Mouse (Mus musculus): ENCODE measurements at regions not wholly inside any gene's neighbourhood (a gene's known extent, or its start where the extent isn't known, plus 50 kb on each side); places are given as distances from the start of the nearest gene placed in this dataset.
A peak's percentile ranks its signal among the peaks of the same experiment; 100 is the strongest.
"Not testable (repeated sequence)": the region's sequence is repeated elsewhere in the genome, so short reads cannot be mapped to it uniquely, and the experiment has no call there.

- DNase-seq = no peak
These were observed 1984.0 kb downstream of the 4930444P10Rik start for GRCm38 (mm10) chr1:14109190-14109482.

- DNase-seq = peak; percentile 21
These were observed 1984.5 kb downstream of the 4930444P10Rik start for GRCm38 (mm10) chr1:14108450-14109189.

- not testable (repeated sequence) for DNase-seq
These were observed 1987.6 kb downstream of the 4930444P10Rik start for GRCm38 (mm10) chr1:14105521-14105920.

GRCm38 (mm10) chr1:14104529-14104928, 1988.6 kb downstream of the 4930444P10Rik start:
- DNase-seq = no peak

- no peak for DNase-seq
These were observed 1994.1 kb downstream of the 4930444P10Rik start for GRCm38 (mm10) chr1:14099031-14099430.

GRCm38 (mm10) chr1:14097567-14098228, 1995.4 kb downstream of the 4930444P10Rik start:
- peak; percentile 6 for DNase-seq

- DNase-seq = no peak
These were observed 2028.3 kb downstream of the 4930444P10Rik start for GRCm38 (mm10) chr1:14064856-14065255.

- no peak for DNase-seq
These were observed 2057.0 kb downstream of the 4930444P10Rik start for GRCm38 (mm10) chr1:14036163-14036562.

GRCm38 (mm10) chr1:14011484-14011883, 2081.6 kb downstream of the 4930444P10Rik start:
- DNase-seq = no peak

GRCm38 (mm10) chr1:14010789-14011188, 2082.3 kb downstream of the 4930444P10Rik start:
- no peak for DNase-seq

- DNase-seq = no peak
These were observed 2090.6 kb downstream of the 4930444P10Rik start for GRCm38 (mm10) chr1:14002550-14002949.

GRCm38 (mm10) chr1:14001431-14001830, 2091.7 kb downstream of the 4930444P10Rik start:
- DNase-seq = no peak

GRCm38 (mm10) chr1:14000605-14001395, 2092.3 kb downstream of the 4930444P10Rik start:
- DNase-seq = no peak

- no peak for DNase-seq
These were observed 2094.9 kb downstream of the 4930444P10Rik start for GRCm38 (mm10) chr1:13998178-13998708.

GRCm38 (mm10) chr1:13993825-13994509, 2099.2 kb downstream of the 4930444P10Rik start:
- no peak for DNase-seq

GRCm38 (mm10) chr1:13992978-13993377, 2100.1 kb downstream of the 4930444P10Rik start:
- no peak for DNase-seq

GRCm38 (mm10) chr1:13989360-13989759, 2103.8 kb downstream of the 4930444P10Rik start:
- DNase-seq = no peak

- DNase-seq = no peak
These were observed 2108.3 kb downstream of the 4930444P10Rik start for GRCm38 (mm10) chr1:13984833-13985232.

- DNase-seq = no peak
These were observed 2112.9 kb downstream of the 4930444P10Rik start for GRCm38 (mm10) chr1:13980273-13980672.

- no peak for DNase-seq
These were observed 2114.5 kb downstream of the 4930444P10Rik start for GRCm38 (mm10) chr1:13978640-13979039.

- no peak for DNase-seq
These were observed 2115.9 kb downstream of the 4930444P10Rik start for GRCm38 (mm10) chr1:13977207-13977606.

- DNase-seq = no peak
These were observed 2143.9 kb downstream of the 4930444P10Rik start for GRCm38 (mm10) chr1:13949241-13949640.

GRCm38 (mm10) chr1:13941351-13941750, 2151.8 kb downstream of the 4930444P10Rik start:
- DNase-seq = no peak
